Mouse (Mus musculus): ENCODE measurements around the gene Xirp1. TPM values are rescaled to one million over a fixed set of nuclear protein-coding genes. Genes with fewer than 3 reads are reported as not detected.

Gene Xirp1
- total RNA-seq, 2 experiments from 2014 or later: 0.14 to 0.41 TPM

DNA sequence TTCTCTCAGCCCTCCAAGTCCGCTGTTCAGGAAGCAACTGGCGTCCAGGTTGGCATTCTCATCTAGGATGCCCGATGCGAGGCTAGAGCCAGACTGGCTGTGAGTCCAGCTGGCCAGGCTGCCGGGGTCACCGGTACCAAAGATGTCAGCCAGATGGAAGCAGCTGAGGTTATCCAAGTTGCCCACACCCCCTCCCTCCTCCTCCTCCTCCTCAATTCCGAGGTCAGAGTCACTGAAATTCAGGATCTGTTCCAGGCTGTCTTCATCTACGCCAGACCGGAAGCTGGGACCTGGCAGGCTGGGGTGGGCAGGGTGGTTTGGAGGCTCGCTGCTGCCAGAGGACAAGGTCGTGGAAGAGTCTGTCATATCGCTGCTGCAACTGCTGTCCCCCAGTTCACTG lies 50.8 kb downstream of the Xirp1 start:
- peak in 1 of 2 experiments; percentile 33 for DNase-seq (ENCODE audit: low spot score in 2 of 2)

DNA sequence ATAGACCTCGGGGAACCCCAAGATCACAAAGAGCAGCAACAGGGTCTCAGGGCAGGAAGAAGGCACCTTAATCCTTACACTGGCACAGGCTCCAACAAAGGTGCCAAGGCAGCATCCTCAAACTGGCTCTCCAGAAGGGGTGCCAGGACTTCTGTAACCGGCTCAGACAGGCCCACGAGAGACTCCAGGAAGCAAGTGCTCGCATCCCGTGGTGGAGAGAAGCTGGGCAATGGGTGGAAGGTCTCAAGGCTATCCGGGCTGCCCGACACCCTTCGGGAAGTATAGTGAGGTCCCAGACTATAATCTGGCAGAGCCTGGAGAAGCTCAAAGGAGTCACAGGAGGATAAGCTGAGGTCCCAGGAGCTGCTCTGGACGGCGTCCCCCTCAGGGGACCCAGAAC lies 51.2 kb downstream of the Xirp1 start:
- no peak for DNase-seq (ENCODE audit: low spot score in 2 of 2)

DNA sequence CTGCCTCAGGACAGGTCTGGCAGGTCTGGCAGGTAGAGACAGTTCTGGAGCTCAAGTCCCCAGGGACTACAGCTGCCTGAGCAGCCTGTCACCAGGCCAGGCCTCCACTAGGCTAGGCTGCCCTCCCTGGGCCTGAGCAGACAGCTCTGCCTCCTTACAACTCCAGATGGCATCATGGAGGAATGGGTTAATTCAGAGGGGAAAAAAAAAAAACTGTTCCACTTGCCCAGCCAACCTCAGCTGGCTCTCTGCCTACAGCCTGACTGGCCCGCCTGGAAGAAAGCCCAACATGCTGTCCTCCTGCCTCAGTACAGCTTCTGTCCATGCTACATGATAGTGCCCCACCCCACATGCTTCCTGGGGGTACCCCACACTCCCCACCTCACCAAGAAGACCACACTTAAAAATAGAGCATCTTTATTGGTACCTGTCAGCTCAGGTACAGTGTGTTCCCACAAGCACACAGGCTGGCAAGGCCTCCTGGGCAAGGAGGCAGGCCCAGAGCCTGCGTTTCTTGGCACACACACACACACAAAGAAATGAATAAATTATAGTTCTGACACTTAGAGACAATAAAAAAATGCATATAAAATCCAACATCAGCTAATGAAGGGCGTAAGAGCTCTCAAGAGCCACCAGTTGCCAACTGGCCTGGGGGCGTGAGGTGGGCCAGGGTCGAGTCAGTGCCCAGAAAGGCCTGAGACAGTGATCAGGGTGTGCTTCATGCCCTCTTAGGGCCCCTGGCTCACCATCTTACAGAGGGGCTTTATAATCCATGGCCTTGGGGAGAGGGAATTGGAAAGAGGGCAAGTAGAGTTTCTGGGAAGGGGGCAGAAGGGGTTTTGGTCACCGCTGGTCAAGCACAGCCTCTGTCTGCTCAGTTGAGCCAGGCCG lies 52.4 kb downstream of the Xirp1 start:
- DNase-seq (ENCODE audit: low spot score in 2 of 2): peak in 1 of 2 experiments; percentile 74

DNA sequence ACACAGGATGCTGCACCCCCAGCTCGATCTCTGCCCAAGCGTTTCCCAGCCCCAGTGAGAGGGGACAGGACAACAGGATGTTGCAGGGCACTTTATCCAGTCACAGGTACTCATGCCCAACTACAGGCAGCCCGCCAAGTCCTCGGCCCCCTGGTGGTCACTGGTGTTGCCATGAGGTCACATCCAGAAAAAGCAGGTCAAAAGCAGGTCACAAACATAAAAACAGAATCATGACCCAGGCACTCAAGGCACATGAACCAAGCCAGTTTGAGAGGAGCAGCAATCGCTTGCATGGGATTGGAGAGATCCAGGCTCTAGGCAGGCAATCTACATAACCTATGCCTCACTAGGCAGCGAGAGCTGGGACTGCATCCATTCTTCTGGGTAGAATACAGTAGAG lies 53.2 kb downstream of the Xirp1 start:
- no peak for DNase-seq (ENCODE audit: low spot score in 2 of 2)

DNA sequence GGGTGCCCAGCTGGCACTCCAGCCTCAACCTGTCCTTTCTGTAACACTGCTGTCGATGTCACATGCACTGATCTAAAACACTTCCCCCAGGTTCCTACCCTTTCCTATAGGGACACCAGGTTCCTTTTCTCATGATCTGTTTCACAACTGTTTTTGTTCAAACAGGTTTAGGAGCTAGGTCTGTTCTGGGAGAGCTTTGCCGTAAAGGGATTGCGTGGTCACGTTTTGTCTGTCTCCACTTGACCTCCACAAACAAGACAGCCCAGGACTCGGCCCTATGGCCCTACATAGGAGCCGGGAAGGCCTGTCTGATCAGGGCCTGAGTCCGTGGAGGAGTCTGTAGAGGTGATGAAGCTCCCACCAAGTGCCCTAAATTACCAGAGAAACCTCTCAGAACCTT lies 53.6 kb downstream of the Xirp1 start:
- no peak for DNase-seq (ENCODE audit: low spot score in 2 of 2)

DNA sequence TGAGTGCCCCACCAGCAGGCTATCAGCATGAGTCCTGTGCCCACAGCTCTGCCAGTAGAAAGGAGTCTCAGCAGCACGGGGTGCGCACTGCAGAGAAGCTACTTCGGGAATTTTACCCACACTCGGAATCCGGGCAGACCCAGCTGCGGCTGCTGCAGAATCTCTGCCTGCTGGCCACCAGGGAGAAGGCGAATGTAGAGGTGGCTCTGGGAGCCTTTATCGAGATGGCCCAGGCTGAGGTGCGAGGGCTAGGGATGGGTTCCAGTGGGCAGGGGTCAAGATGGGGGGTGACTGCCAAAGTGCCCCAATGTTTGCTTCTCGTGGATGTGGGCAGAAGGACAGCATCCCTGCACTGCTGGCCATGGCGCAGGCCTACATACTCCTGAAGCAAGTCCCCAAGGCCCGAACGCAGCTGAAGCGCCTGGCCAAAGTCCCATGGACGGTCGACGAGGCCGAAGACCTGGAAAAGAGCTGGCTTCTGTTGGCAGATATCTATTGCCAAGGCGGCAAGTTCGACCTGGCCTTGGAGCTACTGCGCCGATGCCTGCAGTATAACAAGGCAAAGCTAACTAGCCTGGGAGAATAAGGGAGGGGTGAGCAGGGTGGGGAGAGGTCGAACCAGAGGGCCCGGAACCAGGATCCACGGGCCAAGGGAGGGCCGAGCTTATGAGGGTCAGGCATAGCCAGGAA lies 57.0 kb downstream of the Xirp1 start:
- no peak for DNase-seq (ENCODE audit: low spot score in 2 of 2)

DNA sequence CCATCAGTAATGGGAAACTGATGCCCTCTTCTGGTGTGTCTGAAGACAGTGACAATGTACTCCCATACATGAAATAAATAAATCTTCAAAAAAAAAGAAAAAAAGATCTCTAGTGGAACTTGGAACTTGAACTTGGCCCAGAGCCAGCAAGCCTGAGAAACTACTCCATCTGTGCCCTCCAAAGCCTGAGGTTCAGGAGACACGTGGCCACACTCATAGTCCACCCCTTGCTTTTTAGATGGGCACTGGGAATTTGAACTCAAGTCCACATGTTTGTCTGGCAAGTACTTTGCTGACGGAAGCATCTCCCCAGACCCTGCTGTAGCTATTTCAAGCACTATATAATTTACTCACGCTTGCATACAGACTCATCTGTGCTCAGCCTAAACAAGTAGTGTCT lies 58.2 kb downstream of the Xirp1 start:
- DNase-seq (ENCODE audit: low spot score in 2 of 2): no peak

DNA sequence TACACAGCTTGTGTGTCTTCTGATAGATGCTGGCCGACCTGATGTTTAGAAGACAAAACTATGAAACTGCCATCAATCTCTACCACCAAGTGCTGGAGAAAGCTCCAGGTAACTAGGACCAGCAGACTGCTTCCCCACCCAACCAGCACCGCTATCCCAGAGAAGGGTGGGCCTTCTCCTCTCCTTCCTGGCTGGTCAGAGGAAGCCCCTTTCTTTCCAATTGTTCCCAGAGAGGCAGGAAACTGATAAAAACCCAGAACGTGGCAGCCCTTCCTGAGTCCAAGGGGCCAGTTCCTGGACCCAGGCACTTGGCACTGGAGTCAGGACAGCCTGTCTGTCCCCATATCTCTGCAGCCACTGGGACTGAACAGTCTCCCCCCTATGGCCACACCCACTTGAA lies 59.2 kb downstream of the Xirp1 start:
- no peak for DNase-seq (ENCODE audit: low spot score in 2 of 2)

Other genes starting within 250 kb of the Xirp1 start
- under 1 TPM; 0.05 to 0.07 TPM for gene Scn11a, start 198.1 kb downstream of the Xirp1 start, total RNA-seq (2021)
- gene Wdr48, start 128.7 kb downstream of the Xirp1 start, total RNA-seq (2021): 10 to 100 TPM; 63.1 to 65.8 TPM
- gene Gorasp1, start 86.0 kb downstream of the Xirp1 start, total RNA-seq (2021): 10 to 100 TPM; 33.2 to 34.1 TPM
- gene Ttc21a, start 86.0 kb downstream of the Xirp1 start, total RNA-seq (2021): 1 to 10 TPM; 1.1 to 2.6 TPM
- gene Csrnp1, start 38.9 kb downstream of the Xirp1 start, total RNA-seq (2021): 10 to 100 TPM in 1 of 2 experiments, 1 to 10 TPM in 1; 8.9 to 11.9 TPM
- 10 to 100 TPM; 34.7 to 36.0 TPM for gene Cx3cr1, start 46.3 kb upstream of the Xirp1 start, total RNA-seq (2021)
- not detected for gene Ccr8, start 68.5 kb upstream of the Xirp1 start, total RNA-seq (2021)
- gene Slc25a38, start 86.8 kb upstream of the Xirp1 start, total RNA-seq (2021): 10 to 100 TPM; 25.6 to 25.7 TPM
- 100 to 1,000 TPM; 534 to 557 TPM for gene Rpsa, start 104.1 kb upstream of the Xirp1 start, total RNA-seq (2021)
- 100 to 1,000 TPM; 369 to 380 TPM for gene Mobp, start 126.1 kb upstream of the Xirp1 start, total RNA-seq (2021)

All from layer of hippocampus, postnatal 14 days (tissue).